Mouse (Mus musculus) embryonic fibroblast, embryonic 13.5 days (primary cell): ENCODE data around the gene Itpk1. TPM values are rescaled to one million over a fixed set of nuclear protein-coding genes. Genes with fewer than 3 reads are reported as not detected.

Source experiments
- H3K27ac ChIP-seq: 2 replicates; pipeline ENCODE4 v1.5.1; 2012; ENCODE audit warnings: low read length, control low read depth, inconsistent platforms; ENCODE audit not compliant: insufficient read depth
- H3K4me1 ChIP-seq: 2 replicates; pipeline ENCODE4 v1.6.1; 2011; ENCODE audit warnings: low read length; ENCODE audit not compliant: control insufficient read depth, insufficient read depth
- H3K4me3 ChIP-seq: 2 replicates; pipeline ENCODE4 v1.5.1; 2011; ENCODE audit warnings: mild to moderate bottlenecking, control low read depth, low read length; ENCODE audit not compliant: insufficient read depth
- CTCF ChIP-seq: IDR thresholded peaks from 2 replicates; pipeline ENCODE4 v1.5.1; 2011; ENCODE audit warnings: mild to moderate bottlenecking, control low read depth, low read length, moderate library complexity, borderline replicate concordance; ENCODE audit not compliant: insufficient read depth
- POLR2A ChIP-seq: IDR thresholded peaks from 2 replicates; pipeline ENCODE4 v1.6.1; 2011; ENCODE audit warnings: low read depth, mild to moderate bottlenecking, control low read depth, low read length, moderate library complexity
- polyA plus RNA-seq: library from polyadenylated mRNA; stranded (reverse); fragments of >200 nt; gene quantifications from 2 replicates; pipeline ENCODE4 v1.2.4, GENCODE M21; 2011; ENCODE audit warnings: low read depth; ENCODE audit not compliant: missing spikeins, insufficient read length

The Itpk1 gene
- polyA plus RNA-seq, 1 experiment, result 5.0 TPM

DNA sequence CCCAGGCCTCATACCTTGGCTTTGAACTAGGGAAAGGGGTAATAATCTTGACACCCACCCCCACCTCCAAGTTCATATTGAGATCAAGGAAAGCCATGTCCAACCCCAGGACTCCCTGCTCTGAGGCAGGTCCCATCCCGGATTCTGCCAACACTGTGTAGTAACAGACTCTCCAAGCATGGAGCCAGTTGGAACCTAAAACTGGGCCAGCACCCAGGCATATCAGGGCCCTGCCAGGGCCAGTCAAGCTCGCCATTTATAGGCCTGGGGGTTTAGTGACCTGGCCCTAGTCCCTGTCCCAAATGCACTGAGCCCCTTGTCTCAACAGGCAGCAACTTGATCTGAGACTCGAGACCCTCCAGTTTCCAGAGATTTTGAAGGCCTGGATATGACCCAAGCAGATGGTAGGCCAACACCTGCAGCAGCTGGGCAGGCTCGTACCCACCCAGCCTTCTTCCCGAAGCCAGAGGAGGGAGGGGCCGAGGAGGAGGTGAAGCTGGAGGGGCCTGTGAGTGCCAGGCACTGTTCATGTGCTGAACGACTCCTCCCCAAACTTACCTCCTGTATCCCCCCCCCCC lies 21.9 kb downstream of the Itpk1 start:
- H3K27ac ChIP-seq, result no peak overlapping the region
- no peaks in the 10 kb centered on the region for H3K4me1 ChIP-seq
- H3K4me3 ChIP-seq, result no peak overlapping the region
- TF ChIP-seq CTCF, result no peak
- TF ChIP-seq POLR2A, result no peak

DNA sequence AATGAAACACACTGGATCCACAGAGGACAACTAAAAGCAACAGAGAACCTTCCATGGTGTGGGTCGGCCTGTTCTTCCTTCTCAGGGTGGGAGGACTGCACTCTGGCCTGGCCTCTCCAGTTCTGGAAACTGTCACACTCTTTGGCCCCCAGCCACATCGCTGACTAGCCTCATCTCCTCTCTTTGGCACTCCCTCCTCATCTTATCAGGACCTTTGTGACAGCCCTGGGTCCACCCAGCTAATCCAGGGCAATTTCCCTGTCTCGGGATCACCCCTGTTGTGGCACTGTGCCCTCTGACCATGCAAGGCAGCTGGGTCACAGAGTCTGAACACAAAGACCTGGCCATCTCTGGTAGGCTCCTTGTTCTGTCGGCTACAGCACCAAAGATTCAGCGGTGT lies 22.6 kb downstream of the Itpk1 start:
- TF ChIP-seq CTCF (no peak), POLR2A (no peak)

DNA sequence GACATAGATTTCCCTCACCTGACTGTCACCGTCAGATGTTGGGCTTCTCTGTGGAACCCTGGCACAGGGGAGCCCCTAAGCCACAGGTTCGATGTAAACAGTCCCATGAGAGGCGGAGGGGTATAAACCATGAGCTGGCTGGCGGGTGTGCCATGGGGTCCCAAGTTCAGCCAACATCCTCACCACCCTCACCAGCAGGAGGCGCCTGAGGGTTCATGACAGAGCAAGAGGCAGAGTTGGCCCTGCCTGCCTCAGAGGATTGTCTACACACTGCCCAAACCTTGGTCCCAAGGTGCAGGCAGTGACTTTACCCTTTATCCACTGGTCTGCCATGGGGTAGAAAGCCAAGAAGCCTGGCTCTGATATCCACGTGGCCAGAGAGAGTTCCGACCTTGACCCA lies 23.1 kb downstream of the Itpk1 start:
- Histone ChIP-seq H3K4me1 (no peaks in the 10 kb centered on the region), H3K4me3 (no peak overlapping the region), H3K27ac (no peak overlapping the region)
- TF ChIP-seq CTCF, result no peak
- no peak for TF ChIP-seq POLR2A

More for the DNA sequence above, 22.6 kb downstream of the Itpk1 start:
- H3K4me1 ChIP-seq, result no peaks in the 10 kb centered on the region
- no peak overlapping the region for H3K4me3 ChIP-seq
- no peak overlapping the region for H3K27ac ChIP-seq

DNA sequence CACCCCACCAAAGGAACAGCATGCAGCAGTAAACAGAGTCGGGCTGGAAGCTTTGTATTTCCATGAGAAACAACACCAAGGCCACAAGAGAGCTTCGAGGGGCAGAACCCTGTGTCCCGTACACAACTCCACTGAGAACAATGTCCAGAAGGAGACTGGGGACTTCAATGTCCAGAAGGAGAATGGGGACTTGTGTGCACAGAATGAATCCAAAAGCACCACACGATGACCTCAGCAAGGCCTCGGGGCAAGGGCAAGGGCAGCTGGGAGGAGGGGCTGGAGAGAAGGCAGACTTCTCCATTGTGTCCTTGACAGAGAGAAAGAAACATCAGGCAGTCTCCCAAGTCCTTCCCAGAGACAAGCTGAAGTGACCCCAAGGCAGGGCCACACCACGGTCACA lies 25.9 kb downstream of the Itpk1 start:
- no peak for TF ChIP-seq CTCF
- no peak for TF ChIP-seq POLR2A
- Histone ChIP-seq H3K4me3 (no peak overlapping the region), H3K27ac (no peak overlapping the region), H3K4me1 (no peaks in the 10 kb centered on the region)

DNA sequence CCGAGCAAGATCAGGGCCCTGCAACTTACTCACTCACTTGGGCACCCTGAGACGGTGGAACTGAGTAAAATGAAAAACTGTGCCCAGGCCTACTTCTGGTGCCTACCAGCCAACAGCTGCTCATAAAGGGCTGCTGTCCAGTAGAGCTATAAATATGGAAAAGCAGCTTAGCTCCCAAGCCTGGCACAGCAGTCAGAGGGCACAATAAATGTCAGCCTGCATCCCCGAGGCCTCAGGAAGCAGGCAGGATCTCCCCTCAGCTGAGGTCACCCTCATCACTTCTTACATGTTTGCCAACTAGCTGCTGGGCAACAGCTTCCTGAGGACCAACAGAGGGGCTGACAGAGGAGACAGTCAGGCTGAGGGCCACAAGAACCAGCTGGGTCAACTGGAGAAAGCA lies 27.6 kb downstream of the Itpk1 start:
- H3K4me1 ChIP-seq, result no peaks in the 10 kb centered on the region
- H3K27ac ChIP-seq, result no peak overlapping the region
- TF ChIP-seq CTCF, result no peak
- no peak for TF ChIP-seq POLR2A
- no peak overlapping the region for H3K4me3 ChIP-seq

DNA sequence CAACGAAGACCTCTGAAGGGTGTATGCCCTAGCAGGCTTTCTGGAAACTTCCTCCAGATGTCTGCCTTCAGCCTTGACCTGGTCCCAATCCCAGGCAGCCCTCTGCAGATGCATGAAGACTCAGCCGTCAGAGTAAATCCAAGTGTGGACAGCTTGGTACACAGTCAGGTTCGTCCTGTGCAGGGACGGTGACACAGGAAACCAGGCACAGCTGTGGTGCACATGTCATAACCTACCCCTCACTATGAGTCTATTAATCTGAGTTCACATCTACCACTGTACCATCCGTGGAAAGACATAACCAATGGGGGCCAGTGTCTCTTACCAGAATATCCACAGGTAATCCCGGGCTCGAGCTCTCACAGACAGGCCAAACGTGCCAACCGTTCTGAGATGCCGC lies 30.2 kb downstream of the Itpk1 start:
- H3K4me3 ChIP-seq, result no peak overlapping the region
- H3K27ac ChIP-seq, result no peak overlapping the region
- TF ChIP-seq CTCF (no peak), POLR2A (no peak)
- no peaks in the 10 kb centered on the region for H3K4me1 ChIP-seq

DNA sequence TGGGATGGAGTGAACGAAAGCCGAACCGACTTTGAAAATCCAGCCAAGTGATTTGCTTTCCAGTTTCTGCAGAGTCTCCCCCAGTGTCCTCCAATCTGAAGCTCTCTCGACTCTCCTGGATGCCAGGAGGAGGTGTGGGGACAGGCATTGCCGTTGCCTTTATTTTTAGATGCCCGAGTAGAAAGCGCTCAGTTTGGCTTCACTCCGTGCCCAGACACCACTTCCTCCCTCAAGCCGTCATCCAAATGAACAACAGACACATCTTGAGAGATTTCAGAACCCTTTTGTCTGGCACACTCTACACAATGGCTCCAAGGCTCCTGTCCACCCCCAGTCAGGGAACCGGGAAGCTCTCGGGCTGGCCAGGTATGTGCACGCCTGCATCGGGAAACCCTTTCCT lies 30.6 kb downstream of the Itpk1 start:
- no peak for TF ChIP-seq CTCF
- no peaks in the 10 kb centered on the region for H3K4me1 ChIP-seq
- no peak overlapping the region for H3K4me3 ChIP-seq
- no peak overlapping the region for H3K27ac ChIP-seq

DNA sequence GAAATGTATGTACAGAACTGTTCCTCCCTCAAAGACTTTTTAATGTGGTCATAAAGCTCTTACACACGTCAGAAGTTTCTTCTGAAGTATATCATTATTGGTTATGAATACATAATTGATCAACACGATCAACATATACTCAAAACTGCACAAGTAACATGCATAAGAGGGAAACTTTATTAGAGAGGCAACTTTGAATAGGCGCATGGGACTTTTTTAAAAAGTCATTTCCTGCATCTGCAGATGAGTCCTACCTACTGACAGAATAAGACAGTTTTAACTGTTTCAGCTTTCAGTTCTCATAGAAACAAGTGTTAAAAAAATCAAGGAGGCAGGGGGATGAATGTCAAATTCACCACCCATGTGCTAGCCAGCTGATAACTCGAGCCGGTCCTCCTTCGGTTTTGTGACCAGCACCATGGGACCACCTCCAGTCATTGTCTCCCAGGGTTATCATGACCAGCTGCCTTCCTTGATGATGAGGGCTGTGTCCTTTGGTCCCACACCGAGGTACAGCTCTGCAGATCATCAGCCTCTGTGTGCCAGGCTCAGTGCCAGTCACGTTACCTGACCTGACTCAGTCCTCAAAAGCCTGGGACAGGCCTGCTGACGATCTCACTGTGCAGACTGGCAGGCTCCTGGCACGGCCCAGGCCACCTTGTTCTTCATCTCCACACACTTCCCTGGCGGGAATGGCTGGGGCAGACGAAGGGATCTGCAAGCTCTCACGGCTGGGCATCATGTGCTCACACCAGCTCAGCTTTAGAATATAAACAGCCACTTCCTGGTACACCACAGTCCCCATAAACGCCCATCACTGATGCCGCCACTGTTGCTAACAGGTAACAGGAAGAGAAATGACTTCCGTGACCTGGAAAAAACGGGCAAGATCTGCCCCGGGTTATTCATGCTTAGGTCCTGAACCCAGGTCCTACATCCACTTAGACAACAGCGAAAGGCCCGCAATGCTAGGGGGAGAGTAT lies 31.6 kb downstream of the Itpk1 start:
- no peak for TF ChIP-seq CTCF
- TF ChIP-seq POLR2A, result no peak

DNA sequence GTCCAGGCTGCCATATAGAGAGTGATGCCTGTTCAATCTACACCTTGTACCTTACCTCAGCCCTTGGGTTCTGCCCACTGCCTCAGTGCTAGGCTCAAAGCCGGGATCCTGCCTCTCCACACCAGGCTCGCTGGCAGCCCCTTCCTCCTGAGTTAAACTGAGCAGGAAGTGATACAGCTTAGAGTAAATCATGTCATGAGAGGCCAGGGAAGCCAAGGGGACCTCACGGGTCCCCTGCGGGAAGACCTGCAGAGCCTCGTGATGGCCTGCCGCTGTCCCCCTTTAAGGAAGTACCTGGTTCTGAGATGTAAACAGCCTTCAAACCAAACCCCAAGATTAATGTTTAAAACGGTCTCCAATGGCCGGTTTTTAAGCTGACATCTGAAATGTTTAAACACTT lies 32.6 kb downstream of the Itpk1 start:
- H3K27ac ChIP-seq, result no peak overlapping the region
- no peak for TF ChIP-seq POLR2A
- no peak for TF ChIP-seq CTCF
- H3K4me3 ChIP-seq, result no peak overlapping the region
- H3K4me1 ChIP-seq, result no peaks in the 10 kb centered on the region

More for the DNA sequence above, 31.6 kb downstream of the Itpk1 start:
- no peak overlapping the region for H3K4me3 ChIP-seq
- no peak overlapping the region for H3K27ac ChIP-seq
- H3K4me1 ChIP-seq, result no peaks in the 10 kb centered on the region

DNA sequence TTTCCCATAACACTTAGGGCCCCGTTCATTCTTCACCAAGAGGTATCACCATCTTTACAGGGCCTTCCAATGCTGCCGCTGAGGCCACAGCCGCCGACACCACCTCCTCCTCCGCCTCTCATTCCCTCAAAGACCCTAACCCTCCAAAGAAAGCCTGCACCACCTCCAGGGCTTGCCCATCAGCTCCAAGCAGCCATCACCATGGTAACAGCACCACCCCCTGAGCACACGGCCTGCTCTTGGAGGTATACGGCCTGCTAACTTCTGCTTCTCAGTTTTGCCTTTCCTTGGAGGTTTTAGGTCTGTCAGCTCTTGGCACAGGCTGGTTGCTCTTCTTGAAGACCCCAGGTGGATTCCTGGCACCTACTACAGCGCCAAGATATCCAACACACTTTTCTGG lies 33.9 kb downstream of the Itpk1 start:
- H3K4me1 ChIP-seq, result no peaks in the 10 kb centered on the region
- H3K27ac ChIP-seq, result no peak overlapping the region
- TF ChIP-seq POLR2A, result no peak
- no peak for TF ChIP-seq CTCF
- H3K4me3 ChIP-seq, result no peak overlapping the region

DNA sequence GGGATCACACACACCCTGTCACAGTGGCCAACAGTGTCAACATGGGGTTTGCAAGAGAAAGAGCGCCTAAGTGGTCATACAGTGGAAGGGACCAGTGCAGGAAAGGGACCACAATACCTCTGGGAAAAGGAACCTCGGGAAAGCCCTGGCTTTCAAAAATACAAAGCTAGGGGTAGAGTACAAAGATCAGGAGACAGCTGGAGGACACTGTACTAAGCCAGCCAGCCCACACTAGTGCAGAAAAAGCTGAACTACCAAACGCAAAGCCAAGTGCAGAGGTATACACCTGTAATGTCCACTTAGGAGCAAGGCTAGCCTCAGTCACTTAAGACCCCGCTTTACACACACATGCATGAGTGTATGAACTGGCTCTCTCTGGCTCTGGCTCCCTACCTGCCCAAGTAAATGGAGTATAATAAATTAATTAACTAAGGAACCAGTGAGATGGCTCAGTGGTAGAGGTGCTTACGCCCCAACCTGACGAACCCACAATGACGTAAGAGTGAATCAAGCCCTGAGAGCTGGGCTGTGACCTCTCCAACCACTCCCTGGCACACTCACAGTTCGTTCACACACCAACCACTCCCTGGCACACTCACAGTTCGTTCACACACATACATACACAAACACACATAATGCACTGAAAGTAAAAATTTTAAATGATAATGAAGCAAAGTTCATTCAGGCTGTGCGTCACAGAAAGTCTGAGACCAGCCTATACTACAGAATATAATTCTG lies 39.1 kb downstream of the Itpk1 start:
- Histone ChIP-seq H3K4me1 (no peaks in the 10 kb centered on the region), H3K27ac (no peak overlapping the region), H3K4me3 (no peak overlapping the region)
- no peak for TF ChIP-seq POLR2A
- TF ChIP-seq CTCF, result no peak
